Mouse (Mus musculus) bone marrow, adult 2 months (tissue): Measurements from ENCODE around the gene Ccr1.

ENCODE experiments used
- CTCF ChIP-seq: fragments of 200-500 bp; IDR thresholded peaks from 2 replicates; pipeline ENCODE4 v1.5.1; 2011; ENCODE audit warnings: low read length, control low read depth; ENCODE audit not compliant: control insufficient read depth, insufficient read depth
- POLR2A ChIP-seq: fragments of 200-500 bp; IDR thresholded peaks from 2 replicates; pipeline ENCODE4 v1.6.1; 2011; ENCODE audit warnings: low read depth, mild to moderate bottlenecking, control low read depth, low read length, borderline replicate concordance; ENCODE audit not compliant: control insufficient read depth

- TF ChIP-seq POLR2A: peak; percentile 33; the same call in 1 of the 2 replicates
- TF ChIP-seq CTCF: no peak
These were observed 45.1 kb downstream of the Ccr1 start for GRCm38 (mm10) chr9:123923146-123923991.
